Mouse (Mus musculus): Measurements from ENCODE around the gene Card9.
"Not testable (repeated sequence)": the region's sequence is repeated elsewhere in the genome, so short reads cannot be mapped to it uniquely, and the experiment has no call there.

Gene Card9

DNA sequence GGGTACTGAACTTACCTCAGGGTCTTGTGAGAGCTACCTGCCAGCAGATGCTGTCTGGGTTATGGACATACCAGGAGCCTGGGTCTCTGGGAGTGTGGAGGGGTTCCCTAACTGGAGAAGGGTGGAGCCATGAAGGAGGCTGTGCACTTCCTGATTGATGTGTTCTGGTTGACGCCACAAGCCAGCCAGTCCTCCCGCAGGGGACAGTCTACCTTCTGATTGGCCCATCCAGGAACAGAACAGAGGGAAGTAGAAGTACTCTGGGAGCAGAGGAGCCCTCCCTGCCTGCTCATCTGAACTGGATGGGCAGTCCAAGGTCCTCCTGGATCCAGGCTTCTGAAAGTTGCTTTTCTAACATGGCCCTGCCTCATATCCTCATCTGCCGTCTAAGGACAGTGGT is at the start of gene Card9:
TSS of gene Card9 (minus strand) at position 147 of the 400 bp plus-strand sequence.
- no peak for DNase-seq (ENCODE audit: low spot score)

DNA sequence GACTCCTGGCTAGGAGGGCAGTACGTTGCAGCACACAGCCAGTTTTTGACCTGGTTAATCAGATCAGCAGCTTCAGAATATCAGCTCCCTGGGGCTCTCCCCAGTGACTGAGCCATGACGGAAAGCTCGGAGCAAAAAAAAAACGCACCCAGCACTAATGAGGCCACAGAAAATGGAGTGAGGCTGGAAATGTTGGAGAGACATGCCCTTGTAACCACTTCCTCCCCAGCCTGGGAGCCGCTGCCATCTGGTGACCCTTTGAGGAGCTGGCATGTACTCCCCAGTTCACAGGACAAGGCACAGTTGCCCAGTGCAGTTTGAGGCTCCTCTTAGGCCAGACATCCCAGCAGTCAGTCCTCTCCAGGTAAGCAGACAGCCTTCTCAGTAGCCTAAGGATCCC is 49.4 kb upstream of the Card9 start:
- DNase-seq (ENCODE audit: low spot score): no peak

DNA sequence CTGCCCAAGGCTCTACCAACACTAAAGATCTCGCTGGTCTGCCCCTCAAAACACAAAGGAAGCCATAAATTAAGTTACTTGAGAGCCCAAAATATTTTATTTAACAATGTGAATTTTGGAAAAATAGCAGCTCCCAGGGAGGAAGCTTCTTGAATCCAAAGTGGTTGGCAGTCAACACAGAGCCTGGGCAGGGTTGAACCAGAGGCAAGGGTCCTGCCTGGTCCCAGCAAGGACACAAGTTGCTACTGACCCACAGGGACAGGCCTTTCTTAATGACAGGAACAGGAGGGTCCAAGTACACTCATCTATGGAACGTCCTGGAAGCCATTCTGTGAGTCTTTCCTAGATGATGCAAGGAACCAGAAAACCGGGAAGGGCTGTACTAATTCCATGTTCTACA is 48.6 kb upstream of the Card9 start:
- DNase-seq (ENCODE audit: low spot score): no peak

DNA sequence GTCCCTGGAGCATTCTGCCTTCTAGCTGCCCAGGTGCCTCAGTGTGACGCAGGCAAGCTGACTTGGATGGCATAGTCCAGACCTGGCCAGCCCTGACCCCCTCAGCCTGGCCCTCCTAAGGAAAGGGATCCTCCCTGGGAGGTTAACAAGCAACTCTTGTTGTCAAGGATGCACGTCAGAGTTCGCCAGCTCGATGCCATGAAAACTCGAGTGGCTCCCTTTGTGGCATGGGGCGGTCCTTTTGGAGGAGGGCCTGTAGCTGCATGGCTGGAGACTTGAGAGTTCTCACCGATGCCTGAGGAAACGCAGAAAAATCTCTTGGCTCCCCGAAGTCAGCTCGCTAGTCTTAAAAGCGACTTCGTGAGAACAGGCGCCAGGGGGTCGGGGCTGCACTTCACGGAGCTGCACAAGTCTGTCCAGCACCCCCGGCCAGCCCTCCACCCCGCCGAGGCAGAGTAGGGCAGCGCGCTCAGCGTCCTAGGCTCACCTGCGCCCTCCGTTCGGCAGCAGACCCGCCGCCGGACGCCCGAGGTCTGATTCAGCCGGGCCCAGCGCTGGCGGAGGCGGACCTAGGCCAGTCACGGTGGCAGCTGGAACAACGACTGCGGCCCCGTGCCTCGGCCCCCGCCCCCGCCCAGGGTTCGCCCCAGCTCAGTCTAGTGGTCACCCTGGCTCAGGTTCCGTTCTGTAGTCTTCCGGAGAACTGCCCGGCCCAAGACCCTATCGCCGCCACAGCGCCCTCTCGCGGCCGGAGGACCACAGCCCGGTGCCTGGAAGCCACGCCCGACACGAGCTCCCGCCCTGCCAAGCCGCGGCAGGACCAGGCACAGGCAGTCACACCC is 48.0 kb upstream of the Card9 start, which contains the start of gene Inpp5e:
TSS of gene Inpp5e (minus strand) at position 689 of the 842 bp plus-strand sequence.
- DNase-seq (ENCODE audit: low spot score): peak; percentile 99

DNA sequence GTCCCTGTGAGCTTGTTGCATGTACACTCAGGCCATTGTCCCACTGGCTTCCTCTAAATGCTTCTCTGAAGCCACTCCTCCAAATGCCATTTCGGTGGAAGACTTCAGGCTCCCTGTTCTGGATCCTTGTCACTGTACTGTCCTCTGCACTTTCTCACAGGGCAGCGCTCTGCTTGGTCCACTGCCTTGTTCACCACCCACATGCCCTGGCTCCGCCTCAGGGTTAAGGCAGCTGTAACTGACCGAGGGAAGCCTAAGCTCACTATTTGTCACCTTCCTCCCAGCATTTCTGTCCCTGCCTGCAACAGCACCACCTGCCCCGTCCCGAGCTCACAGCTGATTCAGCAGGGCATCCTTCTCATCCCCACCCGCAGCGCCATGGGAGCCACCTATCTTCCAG is 42.6 kb upstream of the Card9 start:
- no peak for DNase-seq (ENCODE audit: low spot score)

DNA sequence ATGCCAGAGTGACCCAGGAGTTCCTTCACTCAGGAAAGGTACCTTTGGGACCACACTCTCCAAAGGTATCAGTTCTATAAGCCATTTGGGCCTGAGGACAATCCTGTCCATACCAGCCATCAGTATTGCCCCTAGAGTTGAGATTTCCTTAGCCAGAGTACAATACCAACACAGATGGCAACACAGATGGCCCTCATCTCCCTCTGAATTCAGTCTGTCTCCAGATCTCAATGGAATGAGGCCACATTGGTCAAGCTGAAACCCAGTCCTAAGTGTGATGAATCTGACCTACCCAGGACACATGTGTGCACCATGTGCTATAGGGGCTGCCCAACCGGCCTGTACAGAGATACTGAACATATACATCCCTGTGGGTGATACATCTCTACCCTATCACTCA is 41.5 kb upstream of the Card9 start:
- no peak for DNase-seq (ENCODE audit: low spot score)

DNA sequence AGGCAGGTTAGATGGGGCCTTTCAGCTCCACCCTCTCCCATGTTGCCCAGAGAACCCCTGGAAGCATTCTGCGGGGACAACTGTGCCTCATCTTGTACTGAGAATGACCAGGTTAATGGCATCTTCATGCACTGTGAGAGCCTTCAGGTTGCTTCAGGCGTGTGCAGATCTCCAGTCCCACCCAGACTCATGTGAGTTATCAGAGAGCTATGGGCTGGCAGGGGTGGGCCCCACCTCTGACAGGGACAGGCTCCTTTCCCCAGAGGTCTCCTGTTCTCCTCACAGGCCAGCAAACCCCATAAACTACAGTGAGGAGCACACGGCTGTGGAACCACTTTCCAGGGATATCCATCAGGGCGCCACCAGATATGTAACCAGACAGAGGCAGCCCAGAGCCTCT is 40.3 kb upstream of the Card9 start:
- DNase-seq (ENCODE audit: low spot score): no peak

DNA sequence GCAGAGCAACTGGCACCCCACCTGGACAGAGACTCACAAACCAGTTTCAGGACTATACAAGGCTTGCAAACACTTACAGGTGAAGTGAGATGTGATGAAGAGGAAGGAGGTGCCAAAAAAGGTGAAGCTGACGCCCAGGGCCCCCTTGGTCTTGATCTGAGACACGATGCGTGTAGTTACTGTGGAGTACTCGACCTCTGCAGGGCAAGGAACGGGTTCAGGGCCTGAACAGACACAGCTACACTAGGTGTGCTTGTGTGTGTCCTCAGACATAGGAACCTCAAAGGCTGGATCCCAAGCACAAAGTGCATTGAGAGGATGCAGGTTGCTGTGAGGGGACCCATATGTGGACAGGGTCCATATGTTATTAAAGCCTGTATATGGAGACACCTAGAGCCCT is 39.6 kb upstream of the Card9 start:
- no peak for DNase-seq (ENCODE audit: low spot score)

DNA sequence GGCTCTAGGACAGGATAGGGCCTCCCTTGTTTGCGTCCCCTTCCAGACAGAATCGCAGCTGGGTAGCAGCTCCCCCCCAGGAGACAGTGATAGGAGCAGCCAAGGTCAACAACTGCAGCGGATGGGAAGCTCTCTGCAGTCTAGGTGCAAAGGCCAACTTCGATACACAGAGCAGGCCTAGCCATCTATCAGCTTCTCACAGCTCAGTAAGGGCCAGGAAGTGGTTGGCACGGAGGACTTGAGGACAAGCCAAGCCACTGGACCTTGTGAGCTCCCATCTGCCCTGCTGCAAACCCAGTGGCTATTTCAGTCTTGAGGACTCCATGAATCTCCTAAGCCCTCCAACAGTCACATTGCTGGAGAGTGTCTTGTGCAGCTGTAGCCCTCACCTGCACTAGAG is 38.9 kb upstream of the Card9 start:
- no peak for DNase-seq (ENCODE audit: low spot score)

DNA sequence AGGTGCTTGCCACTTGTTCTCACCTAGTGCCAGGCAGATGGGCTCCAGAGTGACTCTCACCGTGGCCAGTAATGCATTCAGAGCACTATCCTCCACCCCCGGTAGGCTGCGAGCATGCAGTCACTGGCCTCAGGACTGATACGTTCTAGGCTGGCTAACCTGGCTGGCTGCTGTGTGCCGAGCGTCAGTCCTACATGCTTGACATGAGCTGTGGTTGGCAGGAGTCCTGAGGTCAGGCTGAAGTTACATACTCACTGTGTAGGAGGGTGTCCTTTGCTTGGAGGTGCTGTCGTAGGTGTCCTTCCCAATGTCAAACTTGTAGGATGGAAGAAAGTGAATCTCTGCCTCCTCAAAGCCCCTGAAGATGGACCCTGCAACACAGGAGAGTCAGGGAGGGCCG is 38.3 kb upstream of the Card9 start:
- no peak for DNase-seq (ENCODE audit: low spot score)

DNA sequence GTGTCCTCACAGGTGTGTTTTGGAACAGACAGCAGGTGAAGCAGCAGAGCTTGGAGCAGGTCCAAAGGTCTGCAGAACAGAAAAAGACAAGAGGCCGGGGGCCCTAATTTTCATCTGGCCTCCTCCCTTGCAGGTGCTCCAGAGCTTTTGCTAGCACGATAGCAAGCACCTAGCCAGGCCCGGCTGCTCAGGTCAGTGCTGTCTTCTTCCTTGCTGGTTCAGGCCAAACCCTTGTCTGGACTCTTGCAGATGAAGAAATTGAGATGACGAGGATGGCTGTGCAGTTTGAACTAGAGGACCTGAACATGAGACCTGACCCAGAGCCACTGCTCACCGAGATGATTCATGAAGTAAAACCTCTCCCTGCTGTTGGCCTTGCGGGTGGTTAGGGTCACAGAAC is 30.9 kb upstream of the Card9 start:
- no peak for DNase-seq (ENCODE audit: low spot score)

DNA sequence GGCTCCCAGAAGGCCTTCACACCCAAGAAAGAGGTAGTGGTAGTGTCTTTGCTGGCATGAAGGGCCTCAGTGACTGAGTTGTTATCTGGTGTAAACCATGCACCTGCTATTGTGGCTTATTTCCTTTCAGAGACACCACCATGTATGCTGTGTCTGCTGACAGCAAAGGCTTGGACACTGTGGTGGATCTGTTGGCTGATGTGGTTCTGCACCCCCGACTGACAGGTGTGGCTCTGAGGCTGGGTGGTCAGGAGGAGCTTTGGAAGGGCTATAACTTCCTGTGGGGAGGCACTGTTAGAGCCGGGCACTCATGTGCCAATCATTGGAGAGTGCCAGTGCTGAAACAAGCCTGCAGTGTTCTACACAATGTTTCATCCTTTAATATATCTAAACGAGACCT is 30.2 kb upstream of the Card9 start:
- DNase-seq (ENCODE audit: low spot score): no peak

DNA sequence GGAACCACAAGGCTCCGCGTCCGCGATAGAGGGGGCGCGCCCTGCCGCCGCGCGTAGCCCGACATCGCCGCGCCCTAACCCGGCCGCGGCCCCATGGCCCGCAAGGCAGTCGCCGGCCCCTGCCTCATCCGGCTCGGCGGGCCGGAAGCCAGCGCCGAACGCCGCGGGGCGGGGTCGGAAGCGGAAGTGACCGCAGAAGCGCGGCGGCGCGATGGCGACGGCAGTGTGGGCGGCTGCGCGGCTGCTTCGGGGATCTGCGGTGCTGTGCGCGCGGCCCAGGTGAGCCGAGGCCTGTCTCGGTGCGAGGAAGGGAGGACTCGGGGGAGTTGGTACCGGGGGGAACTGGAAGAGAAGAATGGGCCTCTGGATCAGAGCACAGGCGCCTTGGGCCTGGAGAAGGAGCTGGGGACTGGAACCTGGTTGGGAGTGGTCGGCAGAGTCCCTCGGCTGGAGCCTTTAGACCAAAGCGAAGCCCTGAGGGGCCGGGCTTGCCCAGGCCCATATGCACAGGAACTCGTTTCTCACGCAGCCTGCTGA is 28.5 kb upstream of the Card9 start, which contains the start of the genes Entr1 and Pmpca:
TSS of gene Entr1 (minus strand) at position 163 of the 537 bp plus-strand sequence.
TSS of gene Pmpca (plus strand) at position 186 of the 537 bp plus-strand sequence.
- DNase-seq (ENCODE audit: low spot score): peak; percentile 91

DNA sequence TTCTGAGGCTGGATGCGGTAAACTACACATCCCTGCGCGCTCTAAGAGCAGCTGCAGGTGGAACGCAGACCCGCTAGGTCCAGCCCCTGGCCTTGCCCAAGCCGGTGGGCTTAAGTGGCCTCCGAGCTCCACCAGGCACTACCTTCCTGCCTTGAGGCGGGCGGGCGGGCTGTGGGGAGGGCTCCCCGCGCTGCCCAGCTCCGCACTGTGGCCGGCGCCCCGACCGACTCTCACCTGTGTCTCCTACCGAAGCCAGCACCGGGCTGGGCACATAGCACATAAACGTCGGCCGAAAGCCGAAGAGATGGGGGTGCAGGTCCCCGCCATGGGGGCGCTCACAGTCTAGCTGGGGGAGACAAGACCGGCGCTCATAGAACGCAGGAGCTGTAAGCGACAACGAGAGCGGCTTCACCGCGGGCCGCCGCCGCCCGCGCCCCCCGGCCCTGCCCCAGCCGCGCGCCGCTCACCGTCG is 28.0 kb upstream of the Card9 start:
- DNase-seq (ENCODE audit: low spot score): peak; percentile 62

DNA sequence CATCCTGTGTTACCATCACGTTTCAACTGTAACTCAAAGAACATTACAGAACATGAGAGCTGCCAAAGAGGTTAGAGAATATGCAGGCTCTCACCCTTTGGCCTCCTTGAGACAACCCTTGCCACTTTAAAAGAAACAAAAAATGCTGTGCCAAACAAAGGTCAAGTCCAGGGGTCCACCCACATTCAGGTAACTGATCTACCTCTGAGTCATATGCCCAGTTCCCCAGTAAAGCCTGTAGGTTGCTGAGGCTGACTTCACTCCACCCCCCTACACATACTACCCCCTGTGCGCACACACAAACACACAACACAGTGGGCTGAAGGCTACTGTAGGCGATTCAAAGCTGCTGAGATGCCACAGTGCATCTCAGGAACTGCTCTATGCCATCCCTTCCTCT is 27.0 kb upstream of the Card9 start:
- no peak for DNase-seq (ENCODE audit: low spot score)

DNA sequence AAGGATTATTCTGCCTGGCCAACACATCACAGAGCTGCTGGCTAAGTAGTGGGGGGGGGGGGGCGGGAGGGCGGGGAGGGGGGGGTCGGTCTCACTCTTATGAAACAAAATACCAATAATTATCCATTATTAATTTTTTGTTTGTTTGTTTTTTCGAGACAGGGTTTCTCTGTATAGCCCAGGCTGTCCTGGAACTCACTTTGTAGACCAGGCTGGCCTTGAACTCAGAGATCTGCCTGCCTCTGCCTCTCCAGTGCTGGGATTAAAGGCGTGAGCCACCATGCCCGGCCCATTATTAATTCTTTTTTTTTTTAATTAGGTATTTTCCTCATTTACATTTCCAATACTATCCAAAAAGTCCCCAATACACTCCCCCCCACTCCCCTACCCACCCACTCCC is 20.2 kb upstream of the Card9 start:
- not testable (repeated sequence) for DNase-seq (ENCODE audit: low spot score)

DNA sequence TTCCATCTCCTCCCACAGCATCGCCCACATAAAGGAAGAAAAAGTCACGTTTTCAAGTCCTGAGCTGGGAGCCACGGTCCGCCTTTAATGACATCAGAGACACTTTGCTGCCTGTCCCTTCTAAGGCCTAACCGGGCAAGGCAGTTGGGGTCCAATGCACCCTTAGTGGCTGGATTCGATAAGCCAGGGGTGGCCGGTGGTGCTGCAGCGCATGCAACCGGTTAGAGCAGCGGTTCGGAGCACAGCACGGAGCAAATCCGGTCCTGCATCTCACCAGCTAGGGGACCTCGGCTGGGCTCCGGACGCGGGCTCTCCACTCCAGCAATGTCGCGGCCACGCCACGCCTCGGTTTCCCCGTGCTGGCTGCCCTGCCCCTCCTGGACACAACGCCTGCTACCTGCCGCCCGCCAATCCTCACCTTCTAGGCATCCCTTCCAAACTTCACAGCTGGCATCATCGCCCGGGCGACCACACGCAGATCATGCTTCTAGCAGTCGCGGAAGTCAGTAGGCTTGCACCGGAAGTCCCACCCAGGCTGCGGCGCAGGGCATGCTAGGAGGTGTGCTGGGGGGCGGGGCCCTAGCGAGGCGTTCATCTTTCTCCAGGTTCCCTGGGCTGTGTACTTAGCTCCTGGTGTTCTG is 19.5 kb upstream of the Card9 start, which contains the start of gene Snapc4:
TSS of gene Snapc4 (minus strand) at position 523 of the 641 bp plus-strand sequence.
- DNase-seq (ENCODE audit: low spot score): peak; percentile 89

DNA sequence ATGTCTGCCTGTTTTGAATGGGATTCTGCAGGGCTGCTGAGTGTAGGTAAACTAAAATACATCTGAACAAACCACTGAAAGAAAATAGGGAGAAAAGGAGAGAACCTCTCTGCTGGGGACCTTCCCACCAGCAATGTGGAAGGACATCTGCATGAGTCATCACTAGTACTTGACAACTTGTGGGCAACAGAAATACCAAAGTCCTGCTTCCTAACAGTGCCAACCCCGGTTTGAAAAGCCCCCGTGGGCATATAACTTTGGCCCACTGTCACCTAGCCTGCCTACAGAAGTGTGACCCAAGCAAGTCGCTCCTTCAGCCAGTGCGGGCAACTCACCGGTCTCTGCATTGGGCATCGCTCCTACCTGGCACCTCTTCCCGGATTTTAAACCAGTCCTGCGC is 11.7 kb upstream of the Card9 start:
- DNase-seq (ENCODE audit: low spot score): no peak

DNA sequence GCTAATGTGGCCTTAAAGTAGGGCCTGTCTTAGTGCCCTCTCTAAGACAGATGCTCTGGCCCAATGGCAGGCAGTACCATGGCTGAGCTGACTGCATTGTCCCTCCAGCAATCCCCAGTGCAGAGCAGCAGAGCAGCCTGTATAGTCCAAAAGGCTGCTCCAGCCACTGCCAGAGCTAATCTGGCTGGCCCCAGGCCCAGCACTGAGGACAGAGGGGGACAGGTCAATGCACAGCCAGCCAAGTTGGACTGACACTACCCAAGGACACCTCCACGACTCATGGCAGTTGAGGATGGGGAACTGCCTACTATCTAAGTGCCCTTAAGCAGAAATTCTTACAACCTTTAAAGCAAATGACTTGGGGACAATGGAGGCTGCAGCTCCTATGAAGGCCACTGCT is 7.9 kb upstream of the Card9 start:
- no peak for DNase-seq (ENCODE audit: low spot score)

DNA sequence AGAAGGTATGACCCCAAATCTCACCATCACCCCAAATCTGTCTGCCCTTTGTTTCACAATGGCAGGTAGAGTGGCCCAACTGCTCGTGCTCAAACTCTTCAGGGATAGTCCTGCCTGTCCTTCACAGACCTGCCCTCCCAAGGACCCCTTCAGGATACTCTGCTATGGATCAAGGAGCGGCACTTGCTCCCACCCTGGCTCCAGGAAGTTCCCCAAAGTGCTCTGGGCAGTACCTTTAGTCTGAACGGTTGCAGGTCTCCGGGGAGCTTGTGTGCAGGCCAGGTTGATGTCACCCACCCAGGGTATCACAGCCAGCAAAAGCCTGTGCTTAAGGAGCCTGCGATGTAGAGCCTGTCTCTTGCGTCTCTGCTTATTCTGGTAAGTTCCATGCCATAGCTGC is 7.2 kb upstream of the Card9 start:
- DNase-seq (ENCODE audit: low spot score): no peak

DNA sequence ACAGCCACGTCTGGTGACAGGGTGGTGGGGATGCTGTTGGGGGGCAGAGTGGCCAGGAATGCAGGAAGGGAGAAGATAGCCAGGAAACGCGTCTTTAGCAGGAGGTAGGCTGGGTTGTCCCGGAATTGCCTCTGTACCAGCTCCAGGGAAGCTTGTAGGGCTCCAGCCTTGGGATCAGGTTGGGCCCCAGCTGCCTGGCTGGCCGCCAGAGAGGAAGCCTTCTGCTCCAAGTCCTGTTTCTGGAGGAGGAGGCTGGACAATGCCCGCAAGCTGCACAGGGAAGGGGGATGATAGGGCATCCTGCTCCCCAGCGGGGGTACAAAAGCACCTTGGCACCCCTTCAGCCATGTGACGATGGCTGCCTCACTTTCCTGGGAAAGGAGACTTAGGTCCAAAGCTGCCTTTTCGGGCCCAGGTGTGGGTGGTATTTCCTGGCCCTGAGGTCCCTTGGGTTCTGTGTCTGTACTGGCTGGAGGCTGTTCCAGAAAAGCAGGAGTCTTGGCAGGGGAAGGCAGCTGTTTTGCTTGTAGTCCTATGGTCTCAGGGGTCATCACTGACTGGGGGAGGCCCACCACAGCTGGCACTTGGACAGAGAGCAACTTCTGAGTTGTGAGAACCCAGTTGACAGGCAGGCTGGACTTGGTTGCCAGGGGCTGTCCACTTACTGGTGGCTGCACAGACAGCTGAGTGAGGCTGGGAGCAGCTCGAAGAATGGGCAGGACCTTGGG is 4.2 kb upstream of the Card9 start:
- DNase-seq (ENCODE audit: low spot score): peak; percentile 90

DNA sequence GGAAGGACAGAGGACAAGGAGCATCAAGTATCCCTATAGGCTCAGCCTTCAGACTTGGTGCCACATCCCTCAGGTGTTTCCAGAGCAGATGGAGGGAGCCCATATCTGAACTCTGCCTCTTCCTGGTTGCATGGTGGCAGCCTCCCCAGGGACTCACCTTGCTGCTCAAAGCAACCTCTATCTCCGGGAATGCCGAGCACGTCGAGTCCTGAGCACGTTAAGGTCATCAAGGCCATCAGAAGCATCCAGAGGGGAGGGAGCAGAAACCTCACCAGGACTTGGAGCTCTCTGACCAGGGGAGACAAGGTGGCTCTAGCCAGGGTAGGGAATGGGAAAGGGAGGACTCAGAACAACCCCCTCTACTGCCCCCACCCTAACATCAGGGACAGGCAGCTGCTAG is 2.8 kb upstream of the Card9 start:
- DNase-seq (ENCODE audit: low spot score): no peak
